In the genomic region with DNA sequence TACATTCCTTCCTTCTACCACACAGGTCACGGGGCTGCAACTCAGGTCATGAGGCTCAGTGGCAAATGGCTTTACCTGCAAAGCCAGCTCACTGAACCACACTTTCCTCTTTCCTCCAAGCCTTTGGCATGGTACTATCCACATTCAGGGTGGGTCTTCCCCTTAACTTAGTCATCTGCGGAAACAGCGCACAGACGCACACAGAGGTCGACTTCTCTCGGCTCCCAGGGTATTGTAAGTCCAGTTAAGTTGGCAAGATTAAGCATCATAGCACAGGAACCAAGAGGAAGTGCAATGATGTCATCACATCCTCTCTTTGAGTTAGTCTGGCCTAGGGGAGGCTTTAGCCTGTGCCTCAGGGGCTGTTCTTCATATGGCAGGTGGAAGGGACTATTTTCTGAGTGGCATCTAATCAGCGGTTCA, we compare ENCODE assay signal across 11 mouse cellular contexts. TPM values are rescaled to one million over a fixed set of nuclear protein-coding genes. Genes with fewer than 3 reads are reported as not detected.
A peak's percentile ranks its signal among the peaks of the same experiment; 100 is the strongest.
DNase-seq lines count a peak whose midpoint lies in the region; ATAC-seq and TF ChIP-seq lines count a peak whose summit lies in the region.
"Had no signal": no experiment of that assay in that cellular context is flagged by ENCODE, and none has a peak within 500 bp of the region (broad histone marks: within the 10 kb centered on the region; RNA-seq: fewer than 3 reads in every experiment).

No protein-coding gene starts in this region.

- peak overlapping the region; percentile 64 for H3K27ac ChIP-seq in spleen, adult 2 months (ENCODE audit: insufficient read depth, low read length)
- 0 out of 2 replicates have a peak overlapping the region, but pooled peaks have one; percentile 26 for H3K27ac ChIP-seq in heart, embryonic 13.5 days (replicated peaks)
- H3K27ac ChIP-seq in lung, embryonic 14.5 days (ENCODE audit: low read depth) = no peak overlapping the region
- no peak overlapping the region for H3K27ac ChIP-seq in stomach, embryonic 16.5 days (ENCODE audit: low read length)
- H3K27ac ChIP-seq: forebrain, embryonic 12.5 days; limb, embryonic 15.5 days had no signal

- H3K27me3 ChIP-seq in spleen, adult 2 months (ENCODE audit: control insufficient read depth, insufficient read depth, low read length) = no peaks in the 10 kb centered on the region
- H3K27me3 ChIP-seq in heart, embryonic 13.5 days (replicated peaks) = peaks cover 10% of the 10 kb centered on the region
- H3K27me3 ChIP-seq in lung, embryonic 14.5 days (ENCODE audit: insufficient read depth, low read length) = peaks cover 5% of the 10 kb centered on the region; the same call in 1 of the 2 replicates
- H3K27me3 ChIP-seq in stomach, embryonic 16.5 days (ENCODE audit: control insufficient read depth, insufficient read depth, low read length) = 0 out of 2 replicates have a peak, but pooled peaks cover 5% of the 10 kb centered on the region

- TF ChIP-seq CTCF in spleen, adult 2 months (IDR thresholded peaks at IDR 0.05; ENCODE audit: extremely low read depth, insufficient read depth, insufficient read length, insufficient replicate concordance) = no peak
- no peak for TF ChIP-seq CTCF in lung, embryonic 14.5 days (IDR thresholded peaks at IDR 0.05; ENCODE audit: low read depth)

- no peak for TF ChIP-seq POLR2A in spleen, adult 2 months (IDR thresholded peaks at IDR 0.05; ENCODE audit: low read depth, low read length)

- no peak for ATAC-seq in heart, embryonic 13.5 days (ENCODE audit: extremely low read depth, insufficient number of reproducible peaks, low FRiP score, low TSS enrichment)
- ATAC-seq in lung, embryonic 14.5 days (ENCODE audit: insufficient read depth) = no peak; the same call in 1 of the 2 replicates
- peak; percentile 41; the same call in 1 of the 2 replicates for ATAC-seq in stomach, embryonic 16.5 days (ENCODE audit: insufficient read depth, low FRiP score)

- no peaks in the 10 kb centered on the region for H3K9me3 ChIP-seq in heart, embryonic 13.5 days
- no peaks in the 10 kb centered on the region for H3K9me3 ChIP-seq in lung, embryonic 14.5 days (ENCODE audit: low read depth, low read length)
- no peaks in the 10 kb centered on the region for H3K9me3 ChIP-seq in stomach, embryonic 16.5 days (replicated peaks; ENCODE audit: control insufficient read depth, low read length)
- H3K9me3 ChIP-seq: forebrain, embryonic 12.5 days; limb, embryonic 15.5 days had no signal

- no peak overlapping the region for H3K4me2 ChIP-seq in heart, embryonic 13.5 days
- no peak overlapping the region for H3K4me2 ChIP-seq in lung, embryonic 14.5 days
- no peak overlapping the region for H3K4me2 ChIP-seq in stomach, embryonic 16.5 days (ENCODE audit: low read depth, low read length)
- H3K4me2 ChIP-seq: forebrain, embryonic 12.5 days; limb, embryonic 15.5 days had no signal

- DNase-seq in spleen, adult 2 months (ENCODE audit: low read depth in 1 of 2, low spot score in 2 of 2) = peak in 1 of 2 experiments; percentile 51
- no peak for DNase-seq in spleen, postnatal 4 days (ENCODE audit: low spot score in 2 of 2)
- peak; percentile 51 for DNase-seq in lung, embryonic 14.5 days
- DNase-seq in left cerebral cortex, adult 11 months (ENCODE audit: low spot score) = no peak
- DNase-seq in frontal cortex, postnatal 25 days (ENCODE audit: low spot score in 2 of 2) = no peak
- DNase-seq in spleen, postnatal 14 days (ENCODE audit: low spot score in 2 of 2) = no peak
- DNase-seq: cerebellum, adult 18-20 months had no signal

- H3K4me1 ChIP-seq in spleen, adult 2 months (ENCODE audit: control insufficient read depth, insufficient read depth, insufficient read length) = peaks cover 33% of the 10 kb centered on the region; the same call in 1 of the 2 replicates
- peaks cover 4% of the 10 kb centered on the region for H3K4me1 ChIP-seq in heart, embryonic 13.5 days
- no peaks in the 10 kb centered on the region; the same call in 1 of the 2 replicates for H3K4me1 ChIP-seq in lung, embryonic 14.5 days (ENCODE audit: insufficient read depth)
- no peaks in the 10 kb centered on the region for H3K4me1 ChIP-seq in stomach, embryonic 16.5 days (ENCODE audit: control insufficient read depth, insufficient read depth, low read length)

- 40% methylated on average over 7 of the region's 7 CpGs for WGBS in spleen, adult 2 months
- 62% methylated on average over 7 of the region's 7 CpGs for WGBS in heart, embryonic 13.5 days
- WGBS in lung, embryonic 14.5 days = 70% methylated on average over 7 of the region's 7 CpGs
- 75% methylated on average over 7 of the region's 7 CpGs for WGBS in stomach, embryonic 16.5 days

- H3K4me3 ChIP-seq in spleen, adult 2 months (ENCODE audit: extremely low read depth, insufficient read depth, insufficient read length) = peak overlapping the region; percentile 15; the same call in 1 of the 2 replicates
- no peak overlapping the region for H3K4me3 ChIP-seq in heart, embryonic 13.5 days
- H3K4me3 ChIP-seq in lung, embryonic 14.5 days (ENCODE audit: low read depth, low read length) = no peak overlapping the region
- no peak overlapping the region for H3K4me3 ChIP-seq in stomach, embryonic 16.5 days (replicated peaks; ENCODE audit: low read length)
- H3K4me3 ChIP-seq: forebrain, embryonic 12.5 days; limb, embryonic 15.5 days had no signal

- H3K36me3 ChIP-seq in spleen, adult 2 months (ENCODE audit: control insufficient read depth, insufficient read depth, low read length) = peaks cover 24% of the 10 kb centered on the region
- no peaks in the 10 kb centered on the region for H3K36me3 ChIP-seq in heart, embryonic 13.5 days
- H3K36me3 ChIP-seq in lung, embryonic 14.5 days (ENCODE audit: insufficient read depth) = no peaks in the 10 kb centered on the region
- H3K36me3 ChIP-seq in stomach, embryonic 16.5 days (ENCODE audit: control insufficient read depth, insufficient read depth, low read length) = no peaks in the 10 kb centered on the region
- H3K36me3 ChIP-seq: forebrain, embryonic 12.5 days; limb, embryonic 15.5 days had no signal

- no peak overlapping the region for H3K9ac ChIP-seq in heart, embryonic 13.5 days
- H3K9ac ChIP-seq in lung, embryonic 14.5 days = no peak overlapping the region
- H3K9ac ChIP-seq in stomach, embryonic 16.5 days (ENCODE audit: low read length) = no peak overlapping the region
- H3K9ac ChIP-seq: forebrain, embryonic 12.5 days; limb, embryonic 15.5 days had no signal

RNA-seq across cellular contexts. Expression of gene Snx20, which starts 2.6 kb away (rescaled TPM):
- polyA plus RNA-seq in spleen, adult 2 months (2012; rRNA removed) = 63.8 and 113 TPM in 2 replicates
- 1.6 and 1.8 TPM in 2 replicates for polyA plus RNA-seq in heart, embryonic 13.5 days (2015; fragmentation: Nextera tagmentation; extraction: Ambion mirVana)
- 2.9 TPM in 2 replicates for polyA plus RNA-seq in lung, embryonic 14.5 days (2014; fragmentation: Nextera tagmentation; extraction: Ambion mirVana)
- 1.4 and 1.9 TPM in 2 replicates for polyA plus RNA-seq in stomach, embryonic 16.5 days (2015; fragmentation: Nextera tagmentation; extraction: Ambion mirVana)

RNA-seq across cellular contexts. Expression of gene Nod2, which starts 13.8 kb away (rescaled TPM):
- polyA plus RNA-seq in spleen, adult 2 months (2012; rRNA removed) = 3.2 and 3.7 TPM in 2 replicates
- polyA plus RNA-seq in heart, embryonic 13.5 days (2015; fragmentation: Nextera tagmentation; extraction: Ambion mirVana) = 0.05 and 0.08 TPM in 2 replicates
- polyA plus RNA-seq in lung, embryonic 14.5 days (2014; fragmentation: Nextera tagmentation; extraction: Ambion mirVana) = 0.13 and 0.31 TPM in 2 replicates
- polyA plus RNA-seq in stomach, embryonic 16.5 days (2015; fragmentation: Nextera tagmentation; extraction: Ambion mirVana) = 0.28 and 0.44 TPM in 2 replicates

Comparison
In these comparisons a context has a peak if more than half of its experiments do, and no peak if none do; other contexts are left out.
1. H3K27ac ChIP-seq: peak in spleen, adult 2 months (single experiment) and heart, embryonic 13.5 days (single experiment); none in lung, embryonic 14.5 days (single experiment) and stomach, embryonic 16.5 days (single experiment).
2. RNA of gene Snx20, which starts 2.6 kb away (polyA plus RNA-seq): 63.8 to 113 TPM in spleen, adult 2 months; 2.9 TPM in lung, embryonic 14.5 days, 1.4 to 1.9 TPM in stomach, embryonic 16.5 days and 1.6 to 1.8 TPM in heart, embryonic 13.5 days; every median in the first group is over 10 times any median in the second.